In genomic region chr10:7700120-7700519, GRCm38 (mm10) we compare ENCODE assay signal across 24 mouse cellular contexts. TPM values are rescaled to one million over a fixed set of nuclear protein-coding genes. Genes with fewer than 3 reads are reported as not detected.
DNase-seq lines count a peak whose midpoint lies in the region; ATAC-seq lines count a peak whose summit lies in the region.
"Had no signal": no experiment of that assay in that cellular context is flagged by ENCODE, and none has a peak within 500 bp of the region (broad histone marks: within the 10 kb centered on the region; RNA-seq: fewer than 3 reads in every experiment).

No protein-coding gene starts in this region.

- H3K36me3 ChIP-seq in megakaryocyte, embryonic 14.5 days (replicated peaks; ENCODE audit: low read length) = peaks cover 93% of the 10 kb centered on the region

- H3K4me1 ChIP-seq in megakaryocyte, embryonic 14.5 days = peaks cover 35% of the 10 kb centered on the region
- H3K4me1 ChIP-seq: embryonic facial prominence, embryonic 13.5 days; embryonic facial prominence, embryonic 15.5 days; forebrain, embryonic 10.5 days; forebrain, embryonic 12.5 days had no signal

- ATAC-seq in megakaryocyte, adult 5-6 weeks (ENCODE audit: poor library complexity, severe bottlenecking) = no peak
- ATAC-seq in common myeloid progenitor, adult 5-6 weeks (replicated peaks; ENCODE audit: low read depth, poor library complexity, severe bottlenecking) = 0 out of 2 replicates have a peak, but pooled peaks have one; percentile 54
- ATAC-seq in megakaryocyte-erythroid progenitor cell, adult 5-6 weeks (replicated peaks; ENCODE audit: low FRiP score, low TSS enrichment, poor library complexity, severe bottlenecking) = 0 out of 2 replicates have a peak, but pooled peaks have one; percentile 34
- ATAC-seq in granulocyte monocyte progenitor cell, adult 5-6 weeks (replicated peaks; ENCODE audit: poor library complexity, severe bottlenecking) = no peak
- ATAC-seq: activated CD4-positive, CD25-positive, alpha-beta regulatory T cell, adult 4 months; forebrain, embryonic 14.5 days; forebrain, embryonic 16.5 days had no signal

- H3K9me3 ChIP-seq in megakaryocyte, embryonic 14.5 days = no peaks in the 10 kb centered on the region
- H3K9me3 ChIP-seq: embryonic facial prominence, embryonic 13.5 days; embryonic facial prominence, embryonic 15.5 days; forebrain, embryonic 10.5 days; forebrain, embryonic 12.5 days had no signal

- H3K27me3 ChIP-seq in megakaryocyte, embryonic 14.5 days (replicated peaks) = no peaks in the 10 kb centered on the region
- H3K27me3 ChIP-seq: embryonic facial prominence, embryonic 13.5 days; embryonic facial prominence, embryonic 15.5 days; forebrain, embryonic 12.5 days had no signal

- peak; percentile 23 for DNase-seq in MN1 (ENCODE audit: low spot score)
- no peak for DNase-seq in kidney, postnatal 25 days
- no peak for DNase-seq in thymus, postnatal 10 days (ENCODE audit: low spot score in 2 of 2)
- DNase-seq: adrenal gland, postnatal 10 days; adrenal gland, postnatal 25 days; cerebellum, adult 11-12 months; cerebellum, adult 2 months; cerebellum, adult 9-10 months; cerebellum, postnatal 10 days; cerebellum, postnatal 25 days; embryo, embryonic 11 days had no signal

- H3K4me3 ChIP-seq in megakaryocyte, embryonic 14.5 days (replicated peaks) = peak overlapping the region; percentile 48
- H3K4me3 ChIP-seq: embryonic facial prominence, embryonic 13.5 days; embryonic facial prominence, embryonic 15.5 days; erythroblast, embryonic 14.5 days; forebrain, embryonic 10.5 days; forebrain, embryonic 12.5 days had no signal

RNA-seq across cellular contexts. Expression of gene Lats1, which starts 19.1 kb away (rescaled TPM):
- 0.89 and 0.95 TPM in 2 replicates for polyA plus RNA-seq in megakaryocyte, embryonic 14.5 days (2012; ENCODE audit: insufficient read depth, low replicate concordance)
- 20.1 and 20.2 TPM in 2 replicates for total RNA-seq in megakaryocyte, adult 5-6 weeks (2015)
- 12.6 and 16.4 TPM in 2 replicates for total RNA-seq in megakaryocyte, adult 5-6 weeks (2017)
- total RNA-seq in common myeloid progenitor, adult 5-6 weeks (2017) = 17.5 and 19.8 TPM in 2 replicates
- total RNA-seq in megakaryocyte-erythroid progenitor cell, adult 5-6 weeks (2014; fragmentation: Nextera tagmentation) = 18.3 and 21.3 TPM in 2 replicates
- total RNA-seq in megakaryocyte-erythroid progenitor cell, adult 5-6 weeks (2017) = 13.5 and 15.8 TPM in 2 replicates
- total RNA-seq in granulocyte monocyte progenitor cell, adult 5-6 weeks (2014; fragmentation: Nextera tagmentation) = 23.1 and 29.9 TPM in 2 replicates
- total RNA-seq in granulocyte monocyte progenitor cell, adult 5-6 weeks (2017) = 12.4 and 16.2 TPM in 2 replicates

RNA-seq across cellular contexts. Expression of gene Pcmt1, which starts 19.2 kb away (rescaled TPM):
- polyA plus RNA-seq in megakaryocyte, embryonic 14.5 days (2012; ENCODE audit: insufficient read depth, low replicate concordance) = 15.2 and 46.3 TPM in 2 replicates
- 73.3 and 73.6 TPM in 2 replicates for total RNA-seq in megakaryocyte, adult 5-6 weeks (2015)
- 49.9 and 66.4 TPM in 2 replicates for total RNA-seq in megakaryocyte, adult 5-6 weeks (2017)
- 72.8 and 75.1 TPM in 2 replicates for total RNA-seq in common myeloid progenitor, adult 5-6 weeks (2017)
- total RNA-seq in megakaryocyte-erythroid progenitor cell, adult 5-6 weeks (2014; fragmentation: Nextera tagmentation) = 75.4 and 83.6 TPM in 2 replicates
- 106 and 110 TPM in 2 replicates for total RNA-seq in megakaryocyte-erythroid progenitor cell, adult 5-6 weeks (2017)
- total RNA-seq in granulocyte monocyte progenitor cell, adult 5-6 weeks (2014; fragmentation: Nextera tagmentation) = 46.8 and 64.6 TPM in 2 replicates
- 68.1 and 81.7 TPM in 2 replicates for total RNA-seq in granulocyte monocyte progenitor cell, adult 5-6 weeks (2017)

RNA-seq across cellular contexts. Expression of gene Katna1, which starts 25.7 kb away (rescaled TPM):
- 2.1 TPM in 1 of 2 replicates, not detected in the other for polyA plus RNA-seq in megakaryocyte, embryonic 14.5 days (2012; ENCODE audit: insufficient read depth, low replicate concordance)
- 68.2 and 90.5 TPM in 2 replicates for total RNA-seq in megakaryocyte, adult 5-6 weeks (2015)
- total RNA-seq in megakaryocyte, adult 5-6 weeks (2017) = 48.8 and 59.5 TPM in 2 replicates
- total RNA-seq in common myeloid progenitor, adult 5-6 weeks (2017) = 57.2 and 80.5 TPM in 2 replicates
- 39.7 and 87.9 TPM in 2 replicates for total RNA-seq in megakaryocyte-erythroid progenitor cell, adult 5-6 weeks (2014; fragmentation: Nextera tagmentation)
- 56.3 and 70.3 TPM in 2 replicates for total RNA-seq in megakaryocyte-erythroid progenitor cell, adult 5-6 weeks (2017)
- total RNA-seq in granulocyte monocyte progenitor cell, adult 5-6 weeks (2014; fragmentation: Nextera tagmentation) = 41.3 and 42.5 TPM in 2 replicates
- 59.1 and 61.3 TPM in 2 replicates for total RNA-seq in granulocyte monocyte progenitor cell, adult 5-6 weeks (2017)

RNA-seq across cellular contexts. Expression of gene Nup43, which starts 32.8 kb away (rescaled TPM):
- 0.50 TPM in 1 of 2 replicates, not detected in the other for polyA plus RNA-seq in megakaryocyte, embryonic 14.5 days (2012; ENCODE audit: insufficient read depth, low replicate concordance)
- 12.3 and 20.3 TPM in 2 replicates for total RNA-seq in megakaryocyte, adult 5-6 weeks (2015)
- total RNA-seq in megakaryocyte, adult 5-6 weeks (2017) = 9.9 and 10.1 TPM in 2 replicates
- 29.5 and 38.1 TPM in 2 replicates for total RNA-seq in common myeloid progenitor, adult 5-6 weeks (2017)
- 53.1 and 54.8 TPM in 2 replicates for total RNA-seq in megakaryocyte-erythroid progenitor cell, adult 5-6 weeks (2014; fragmentation: Nextera tagmentation)
- 23.9 and 64.8 TPM in 2 replicates for total RNA-seq in megakaryocyte-erythroid progenitor cell, adult 5-6 weeks (2017)
- 18.7 and 40.1 TPM in 2 replicates for total RNA-seq in granulocyte monocyte progenitor cell, adult 5-6 weeks (2014; fragmentation: Nextera tagmentation)
- total RNA-seq in granulocyte monocyte progenitor cell, adult 5-6 weeks (2017) = 26.2 and 27.2 TPM in 2 replicates

Comparison
In these comparisons a context has a peak if more than half of its experiments do, and no peak if none do; other contexts are left out.
1. ATAC-seq: peak in common myeloid progenitor, adult 5-6 weeks (single experiment) and megakaryocyte-erythroid progenitor cell, adult 5-6 weeks (single experiment); none in megakaryocyte, adult 5-6 weeks (single experiment) and granulocyte monocyte progenitor cell, adult 5-6 weeks (single experiment).